Mouse (Mus musculus): ENCODE results near the gene Hacl1.

Hacl1 gene

DNA sequence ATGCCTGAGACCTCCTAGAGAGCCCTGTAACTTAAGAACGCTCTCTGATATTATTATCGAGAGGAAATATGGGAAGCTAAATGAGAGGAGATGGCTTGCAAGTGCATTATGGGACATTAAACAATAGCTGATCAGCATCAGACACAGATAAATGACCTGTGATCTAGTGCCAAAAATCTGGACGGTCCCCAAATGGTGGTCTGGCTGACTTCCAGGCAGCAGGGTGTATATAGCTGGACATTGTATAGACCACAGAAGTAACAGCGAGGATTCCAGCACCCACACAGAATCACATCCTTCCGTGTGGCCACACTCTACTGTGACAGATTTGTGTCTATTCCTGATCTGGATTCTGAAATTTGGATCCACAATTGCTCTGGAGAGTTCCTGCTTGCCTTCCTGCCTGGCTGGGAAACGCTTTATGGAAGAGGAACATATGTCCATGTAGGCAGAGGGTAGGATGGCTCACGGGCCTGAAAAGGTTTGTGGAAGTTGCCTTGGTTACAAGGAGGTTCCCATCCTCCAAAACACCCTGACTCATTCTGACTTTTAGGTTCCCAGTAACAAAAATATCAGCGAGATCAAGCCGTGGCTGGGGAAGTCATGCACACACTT, 68.4 kb downstream of the Hacl1 start:
- DNase-seq, result peak in 1 of 2 experiments; percentile 55

DNA sequence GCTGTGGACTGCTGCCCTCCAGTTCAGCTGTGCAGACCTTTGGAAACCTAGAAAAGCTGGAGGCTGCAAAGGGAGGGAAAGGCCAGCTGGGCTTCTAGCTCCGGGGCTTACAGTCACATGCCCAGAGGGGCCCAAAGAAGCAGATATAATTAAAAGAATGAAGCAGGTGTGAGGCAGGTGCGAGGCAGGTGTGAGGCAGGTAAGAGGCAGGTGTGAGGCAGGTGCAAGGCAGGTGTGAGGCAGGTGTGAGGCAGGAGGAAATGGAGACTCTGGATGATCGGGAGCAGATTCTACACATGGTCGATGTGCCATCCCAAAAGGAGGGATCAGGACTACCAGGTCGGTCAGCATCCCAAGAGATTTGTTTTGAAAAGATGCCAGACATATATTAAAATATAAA, 69.7 kb downstream of the Hacl1 start:
- no peak for DNase-seq

DNA sequence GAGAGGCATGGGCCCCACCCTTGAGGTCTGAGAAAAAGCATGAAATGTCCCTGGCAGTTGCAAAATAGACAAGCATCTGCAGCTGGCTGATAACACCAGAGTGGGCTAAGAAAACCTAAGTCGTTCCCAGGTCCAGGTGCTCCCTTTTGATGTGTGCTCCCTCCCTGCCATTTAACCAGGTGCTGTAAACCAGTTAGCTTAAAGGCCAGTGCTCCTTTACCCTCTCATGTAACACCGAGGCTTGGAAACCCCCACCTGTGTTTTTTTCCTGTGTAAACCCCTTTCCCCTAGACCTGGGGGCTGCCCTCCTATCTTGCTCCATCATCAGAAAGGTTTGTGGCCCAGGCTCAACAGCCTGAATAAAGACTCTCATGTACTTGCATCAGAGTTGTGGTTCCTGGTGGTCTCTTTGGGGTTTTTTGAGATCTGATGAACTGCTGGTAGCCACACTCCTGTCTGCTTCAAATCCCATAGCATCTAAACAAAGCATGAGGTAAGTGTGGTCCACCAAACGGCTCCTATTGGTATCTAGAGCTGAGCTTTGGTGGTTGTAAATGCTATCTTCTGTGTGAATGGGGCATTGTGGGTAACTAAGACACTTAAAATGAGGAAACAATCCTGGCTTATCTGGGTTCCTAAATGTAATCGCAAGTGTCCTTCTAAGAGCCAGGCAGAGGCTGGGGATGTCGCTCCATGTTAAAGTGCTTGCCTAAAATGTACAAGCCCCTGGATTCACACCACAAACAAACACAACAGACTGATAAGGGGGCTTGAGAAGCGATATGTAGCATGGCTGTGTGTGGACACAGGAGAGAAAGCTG, 70.7 kb downstream of the Hacl1 start:
- DNase-seq, result no peak

DNA sequence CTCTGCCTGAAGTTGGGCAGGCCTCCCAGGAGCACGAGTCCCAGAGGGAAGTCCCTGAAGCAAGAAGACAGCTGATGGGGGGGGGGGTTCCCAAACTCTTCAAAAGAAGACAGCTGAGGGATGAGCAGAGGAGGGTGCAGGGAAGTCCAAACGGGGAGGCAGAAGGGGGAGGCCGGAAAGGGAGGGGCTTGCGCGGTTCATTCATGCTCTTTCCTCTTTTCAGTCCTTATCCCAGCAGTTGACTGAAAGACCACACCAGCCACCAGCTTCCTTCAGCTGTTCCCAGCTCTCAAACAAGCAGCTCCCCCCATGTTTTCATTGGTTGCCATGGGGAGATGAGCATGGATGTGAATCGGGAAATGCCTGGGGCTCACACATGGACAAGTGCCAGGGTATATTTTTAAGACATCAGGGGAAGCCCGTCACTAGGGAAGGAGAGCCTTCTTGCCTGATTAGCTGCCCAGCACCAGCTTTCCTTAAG, 71.9 kb downstream of the Hacl1 start:
- DNase-seq, result no peak

DNA sequence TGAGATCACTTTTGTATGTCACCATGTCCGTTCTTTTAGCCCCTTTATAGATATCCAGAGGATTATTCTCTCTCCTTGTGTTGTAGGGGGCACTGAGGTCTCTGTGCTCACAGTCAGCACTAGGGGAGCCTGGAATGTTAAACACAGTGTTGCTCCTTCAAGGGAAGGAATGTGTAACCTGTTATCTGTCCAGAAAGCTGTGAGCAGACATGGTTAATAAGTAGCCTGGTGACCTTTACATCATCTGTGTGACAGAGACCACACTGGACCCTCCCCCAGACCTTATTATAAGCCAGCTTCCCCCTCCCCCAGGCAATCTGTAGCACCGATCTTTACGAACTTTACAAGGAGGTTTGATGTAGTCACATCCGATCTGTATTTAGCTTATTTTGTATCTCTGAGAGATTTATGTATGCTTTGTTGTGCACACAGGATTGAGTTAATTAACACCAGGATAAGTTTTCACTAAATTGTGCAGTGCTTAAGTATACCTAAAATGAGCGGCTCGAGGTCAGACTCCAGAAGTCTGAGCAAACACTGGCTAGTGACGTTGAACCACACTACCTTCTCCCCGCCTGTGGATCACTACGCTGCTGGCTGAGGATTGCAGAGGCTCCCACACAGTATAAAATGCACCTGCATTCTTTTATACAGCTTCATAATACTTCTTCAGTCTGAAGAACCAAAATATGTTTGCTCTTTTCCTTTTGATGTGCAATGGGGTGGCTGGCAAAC, 75.4 kb downstream of the Hacl1 start:
- DNase-seq, result no peak

DNA sequence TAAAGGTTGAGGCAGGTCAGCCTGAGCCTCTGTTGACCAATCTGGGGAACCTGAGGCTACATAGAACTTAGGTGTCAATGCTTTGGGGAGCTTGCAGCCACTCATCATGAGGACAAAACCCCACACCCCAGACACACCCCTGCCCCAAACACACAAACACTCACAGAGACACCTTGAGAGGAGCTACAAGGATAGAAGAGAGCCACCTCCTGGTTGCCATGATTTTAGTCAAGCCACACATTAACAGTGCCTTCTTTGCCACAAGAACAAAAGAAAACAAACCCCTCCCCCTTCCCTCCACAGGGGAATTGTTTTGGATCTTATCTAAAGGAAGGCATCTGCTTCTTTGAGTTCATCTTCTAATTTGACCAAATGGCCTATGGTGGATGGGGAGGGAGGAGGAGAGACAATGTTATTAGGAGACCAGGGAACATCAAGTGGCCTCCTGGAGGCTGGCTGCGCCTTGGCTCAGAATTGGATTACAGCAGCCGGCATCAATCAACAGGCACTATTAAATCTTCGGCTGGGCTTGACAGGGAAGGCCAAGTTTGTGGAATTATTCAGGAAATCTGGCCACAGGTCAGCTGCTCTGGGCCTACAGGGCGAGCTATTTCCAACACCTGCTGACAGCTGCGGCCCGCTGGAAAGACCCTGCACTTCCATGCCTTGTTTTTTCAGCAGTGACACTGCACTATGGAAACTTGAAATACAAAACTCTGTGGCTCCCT, 76.5 kb downstream of the Hacl1 start:
- DNase-seq, result no peak

DNA sequence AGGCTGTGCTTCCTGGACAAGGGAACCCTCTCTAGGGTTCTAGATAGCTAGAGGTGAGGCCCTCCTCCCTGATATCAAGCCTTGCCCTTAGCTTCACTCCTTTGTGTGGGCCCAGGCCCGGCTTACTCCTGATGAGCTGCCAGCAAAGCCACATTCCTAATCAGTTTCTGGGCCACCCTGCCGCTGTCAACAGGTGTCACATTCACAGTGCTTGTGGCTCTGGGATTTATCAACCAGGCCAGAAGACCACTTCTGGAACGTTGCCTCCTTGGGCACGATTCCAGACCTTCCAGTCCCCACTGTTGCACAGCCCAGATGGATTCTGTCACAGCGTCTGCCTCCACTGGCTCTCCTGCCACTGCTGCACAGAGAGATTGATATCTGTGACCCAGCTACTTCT, 80.2 kb downstream of the Hacl1 start:
- DNase-seq, result peak in 1 of 2 experiments; percentile 66

DNA sequence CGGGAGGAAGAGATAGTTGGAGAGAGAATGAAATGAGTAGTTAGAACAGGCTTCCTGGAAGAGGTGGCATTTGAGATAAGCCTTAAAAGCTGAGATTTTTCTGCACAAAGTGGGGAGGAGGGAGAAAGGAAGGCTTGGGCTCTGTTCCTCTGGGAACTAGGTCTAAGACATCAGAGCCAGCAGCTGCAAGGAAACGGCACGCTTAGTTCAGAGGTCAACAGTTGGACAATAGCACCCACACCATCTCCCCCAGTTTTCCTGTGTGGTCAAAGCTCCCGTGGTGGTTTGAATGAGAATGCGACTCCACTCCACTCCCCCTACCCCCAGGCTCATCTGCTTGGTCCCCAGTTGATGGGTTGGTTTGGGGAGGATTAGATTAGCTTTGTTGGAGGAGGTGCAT, 81.9 kb downstream of the Hacl1 start:
- DNase-seq, result no peak

DNA sequence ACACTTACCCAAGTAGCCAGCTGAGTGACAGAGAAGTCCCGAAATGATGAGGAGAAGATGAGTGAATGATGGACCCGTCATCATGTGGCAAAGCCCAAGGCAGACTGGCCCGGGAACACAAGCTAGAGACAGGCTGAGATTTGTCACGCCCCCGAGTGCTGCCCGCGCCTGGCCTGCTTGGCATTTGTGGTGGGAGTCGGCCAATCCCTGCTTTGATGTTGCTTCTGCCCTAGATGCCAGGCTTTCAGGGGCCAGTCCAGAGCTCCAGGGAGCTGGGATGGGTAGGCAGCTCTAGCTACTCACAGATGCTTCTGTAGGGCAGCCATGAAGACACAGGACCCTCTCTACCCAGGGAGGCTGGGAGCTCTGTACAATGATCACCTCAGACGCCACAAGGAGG, 83.3 kb downstream of the Hacl1 start:
- peak; percentile 48 to 59 for DNase-seq

DNA sequence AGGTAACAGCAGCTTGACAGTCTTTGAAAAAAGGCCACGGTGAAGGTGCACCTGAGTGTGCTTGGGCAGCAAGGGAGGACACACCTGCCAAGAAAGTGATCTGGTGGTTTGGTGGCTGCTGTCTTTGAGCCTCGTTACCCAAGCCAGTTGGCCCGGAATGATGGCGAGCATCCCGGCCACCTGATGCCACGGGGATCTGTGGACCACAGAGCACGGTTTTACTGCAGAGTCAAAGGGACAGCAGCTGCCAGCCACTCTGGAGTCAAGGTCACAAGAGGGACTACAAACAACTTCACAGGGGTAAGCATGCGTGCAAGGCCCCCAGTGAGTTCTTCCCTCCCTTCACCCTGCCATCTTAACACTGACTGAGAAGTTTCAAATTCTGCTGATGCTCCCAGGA, 83.8 kb downstream of the Hacl1 start:
- DNase-seq, result peak; percentile 79 to 80

DNA sequence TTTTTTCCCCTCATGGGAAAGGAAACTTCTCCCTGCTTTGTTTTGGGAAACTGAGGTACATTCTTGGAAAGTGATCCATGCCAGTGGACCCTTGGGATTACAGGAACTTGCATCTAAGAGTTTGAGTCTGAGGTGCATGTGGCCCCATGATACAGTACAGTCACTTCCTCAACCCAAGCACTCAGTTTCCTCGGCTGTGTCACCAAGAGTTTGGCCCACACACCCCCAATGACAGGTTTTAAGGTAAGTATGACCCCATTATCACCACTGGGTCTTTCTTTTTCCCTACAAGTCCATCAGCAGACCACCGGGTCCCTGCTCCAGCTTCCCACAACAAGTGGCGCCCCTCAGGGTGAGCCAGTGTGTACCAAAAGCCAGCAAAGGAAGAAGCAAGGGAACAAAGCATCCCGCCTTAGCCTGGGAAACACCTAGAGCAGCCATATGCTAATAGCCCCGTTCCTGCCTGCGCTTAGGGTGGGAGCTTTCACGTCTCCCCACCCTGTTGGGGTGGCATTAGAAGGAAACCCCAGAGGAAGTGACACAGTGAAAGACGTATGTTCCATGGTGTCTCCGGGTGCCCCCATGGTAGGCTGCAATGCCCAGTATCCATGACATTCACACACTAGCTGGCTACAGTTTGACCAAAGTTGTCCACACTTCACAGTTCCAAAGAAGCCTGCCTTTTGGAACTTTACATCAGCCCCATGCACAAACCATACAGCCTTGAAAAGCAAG, 84.4 kb downstream of the Hacl1 start:
- DNase-seq, result no peak

DNA sequence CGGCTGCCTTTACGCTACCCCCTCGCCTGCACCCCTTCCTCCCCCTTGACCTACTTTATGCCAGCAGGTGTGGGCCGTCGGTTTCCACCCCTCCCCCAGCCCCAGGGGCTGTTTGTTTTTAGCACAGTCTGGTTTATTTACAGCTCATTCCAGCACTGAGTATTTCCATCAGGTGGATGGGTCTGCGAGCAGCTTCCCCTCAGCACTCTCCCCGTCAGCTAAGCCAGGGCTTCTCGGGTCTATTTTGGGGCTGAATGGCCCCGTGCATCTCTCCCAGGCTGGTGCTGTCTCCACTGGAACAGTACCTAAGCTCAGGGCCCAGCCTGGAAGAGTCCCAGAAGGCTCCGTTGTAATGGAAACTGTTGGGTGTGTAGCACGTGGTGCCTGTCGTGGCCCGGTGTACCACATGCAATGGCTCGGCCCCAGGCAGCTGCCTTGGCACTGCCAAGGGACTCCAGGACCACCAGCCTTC, 85.1 kb downstream of the Hacl1 start:
- peak in 1 of 2 experiments; percentile 49 for DNase-seq

DNA sequence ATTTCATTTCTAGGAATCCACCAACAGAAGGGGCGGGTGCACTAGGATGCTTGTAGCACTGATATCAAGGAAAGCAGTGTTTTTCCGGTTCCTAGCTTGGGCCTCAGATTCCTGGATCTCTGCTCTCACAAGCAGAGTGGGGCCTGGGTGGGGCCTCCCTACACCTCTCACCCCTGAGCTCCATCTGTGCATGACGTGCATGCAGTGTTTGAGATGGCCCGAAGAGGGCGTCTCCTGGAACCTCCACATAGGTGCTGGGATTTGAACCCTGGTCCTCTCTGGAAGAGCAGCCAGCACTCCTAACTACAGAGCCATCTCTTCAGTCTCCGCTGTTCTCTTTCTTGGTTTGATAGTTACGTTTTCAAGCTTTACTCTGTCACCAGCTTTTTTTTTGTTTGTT, 86.1 kb downstream of the Hacl1 start:
- no peak for DNase-seq
